Mouse (Mus musculus) kidney, adult 2 months (tissue): ENCODE measurements around the gene Prpf4.

Source experiments
- CTCF ChIP-seq: fragments of 200-500 bp; conservative IDR thresholded peaks from 2 replicates; pipeline ENCODE4 v1.5.1; 2011; ENCODE audit warnings: low read depth, mild to moderate bottlenecking, control low read depth, low read length, moderate library complexity, mixed read lengths; ENCODE audit not compliant: insufficient read depth, insufficient read length
- POLR2A ChIP-seq: fragments of 200-500 bp; IDR thresholded peaks from one replicate; pipeline ENCODE4 v1.6.1; 2011; ENCODE audit warnings: low read depth, low read length, control low read depth

DNA sequence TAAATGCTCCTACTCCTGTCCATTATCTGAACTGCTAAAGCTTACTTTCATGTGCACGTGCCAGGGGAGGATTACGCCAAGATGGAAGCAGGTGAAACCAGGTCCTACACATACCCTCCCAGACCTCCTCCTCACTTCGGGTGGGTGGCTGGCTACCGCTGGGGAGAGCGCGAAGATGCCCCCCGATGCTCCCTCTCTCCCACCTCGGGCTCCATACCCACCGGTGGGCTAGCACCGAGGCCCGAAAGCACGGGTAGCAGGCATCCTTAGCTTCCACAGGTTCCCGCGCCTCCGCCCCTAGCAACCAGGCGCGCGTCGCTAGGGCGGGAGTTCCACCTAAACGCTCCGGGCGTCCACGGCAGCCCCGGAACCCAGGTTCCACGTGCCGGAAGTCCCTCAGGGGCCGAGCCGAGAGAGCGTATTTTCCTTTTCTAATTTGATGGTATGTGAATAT lies 62.0 kb downstream of the Prpf4 start, which contains the start of gene Wdr31:
- no peak for TF ChIP-seq CTCF
- no peak for TF ChIP-seq POLR2A
